Mouse (Mus musculus) CD8-positive naive resting alpha-beta T cell, adult 2 months (primary cell): ENCODE results near the gene Gm6408.
"Not testable (repeated sequence)": the region's sequence is repeated elsewhere in the genome, so short reads cannot be mapped to it uniquely, and the experiment has no call there.

Experiments used
- DNase-seq, 2 experiments: peaks; one replicate each; pipeline ENCODE4 v3.0.0; 2022; ENCODE audit warnings: low read depth in 2 of 2, low spot score in 2 of 2

Gene Gm6408

DNA sequence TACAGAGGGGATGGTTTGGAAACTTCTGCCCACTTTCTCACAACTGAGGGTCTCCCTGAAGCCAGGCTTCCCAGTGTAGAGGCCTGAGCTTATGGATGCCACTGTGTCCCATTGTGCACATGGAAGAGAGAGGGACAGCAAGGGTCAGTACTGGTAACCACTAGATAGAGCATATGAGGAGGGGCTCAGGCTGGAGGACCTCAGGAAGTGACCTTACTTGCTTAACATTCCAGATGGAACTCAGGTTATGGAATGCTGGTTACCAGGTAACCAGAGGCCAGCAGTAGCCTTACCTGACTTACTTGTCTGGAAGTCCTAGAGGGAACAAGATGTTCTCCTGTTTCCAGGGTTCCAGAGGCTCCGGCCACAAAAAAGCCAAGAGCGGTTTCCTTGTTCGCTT is at the start of gene Gm6408:
Gm6408 (plus strand) TSS at position 301 of the 400 bp plus-strand sequence.
- DNase-seq, result not testable (repeated sequence)

DNA sequence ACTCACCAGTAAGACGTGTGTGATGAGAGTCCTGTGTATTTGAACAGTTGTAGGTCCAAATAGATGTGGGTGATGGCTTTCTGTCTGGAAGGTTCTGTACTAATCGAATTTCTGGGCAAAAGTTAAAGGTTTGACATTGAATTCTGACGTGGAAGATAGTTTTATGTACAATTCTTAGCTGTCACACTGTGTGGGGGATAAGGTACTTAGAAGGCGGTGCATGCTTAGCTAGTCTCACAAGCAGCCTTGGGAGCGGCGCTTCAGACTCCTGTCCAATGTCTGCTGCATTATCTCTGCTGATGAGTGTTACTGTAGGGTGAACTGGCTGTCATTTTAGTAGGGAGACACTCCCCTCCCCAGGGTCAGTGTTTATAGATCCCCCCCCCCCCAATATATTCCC is 49.3 kb upstream of the Gm6408 start:
- no peak for DNase-seq

DNA sequence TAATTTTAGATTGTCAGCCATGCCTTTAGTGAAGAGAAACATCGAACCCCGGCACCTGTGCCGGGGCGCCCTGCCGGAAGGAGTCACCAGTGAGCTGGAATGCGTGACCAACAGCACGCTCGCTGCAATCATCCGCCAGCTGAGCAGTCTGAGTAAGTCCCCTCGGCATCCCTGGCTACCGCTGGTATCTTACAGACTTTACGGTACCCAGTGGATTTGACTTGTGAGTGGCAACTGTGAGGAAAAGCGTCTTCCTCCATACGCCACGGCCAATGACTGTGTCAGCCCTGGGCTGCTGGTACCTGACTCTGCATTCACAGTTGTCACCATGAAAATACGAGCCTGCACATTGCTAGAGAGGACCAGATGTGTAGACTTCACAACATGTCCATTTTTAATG is 46.4 kb upstream of the Gm6408 start:
- DNase-seq, result no peak

DNA sequence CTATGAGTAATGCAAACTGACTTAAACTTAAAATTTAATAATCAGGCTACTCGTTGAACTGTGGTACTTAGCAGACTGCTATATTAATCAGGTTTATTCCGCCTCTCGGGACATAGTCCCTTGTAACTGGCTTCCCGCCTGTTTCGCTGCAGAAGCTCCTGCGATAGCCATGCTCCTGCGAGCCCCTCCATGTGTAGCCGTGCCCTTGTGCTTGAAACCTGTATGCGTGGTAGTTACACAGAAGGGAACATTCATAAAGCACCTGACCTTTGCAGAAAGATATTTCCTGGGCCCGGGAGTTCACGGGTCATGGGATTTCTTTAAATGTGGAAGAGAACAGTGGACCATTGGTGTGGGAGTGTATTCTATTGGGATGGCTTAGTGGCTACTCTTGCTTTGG is 45.0 kb upstream of the Gm6408 start:
- no peak for DNase-seq

DNA sequence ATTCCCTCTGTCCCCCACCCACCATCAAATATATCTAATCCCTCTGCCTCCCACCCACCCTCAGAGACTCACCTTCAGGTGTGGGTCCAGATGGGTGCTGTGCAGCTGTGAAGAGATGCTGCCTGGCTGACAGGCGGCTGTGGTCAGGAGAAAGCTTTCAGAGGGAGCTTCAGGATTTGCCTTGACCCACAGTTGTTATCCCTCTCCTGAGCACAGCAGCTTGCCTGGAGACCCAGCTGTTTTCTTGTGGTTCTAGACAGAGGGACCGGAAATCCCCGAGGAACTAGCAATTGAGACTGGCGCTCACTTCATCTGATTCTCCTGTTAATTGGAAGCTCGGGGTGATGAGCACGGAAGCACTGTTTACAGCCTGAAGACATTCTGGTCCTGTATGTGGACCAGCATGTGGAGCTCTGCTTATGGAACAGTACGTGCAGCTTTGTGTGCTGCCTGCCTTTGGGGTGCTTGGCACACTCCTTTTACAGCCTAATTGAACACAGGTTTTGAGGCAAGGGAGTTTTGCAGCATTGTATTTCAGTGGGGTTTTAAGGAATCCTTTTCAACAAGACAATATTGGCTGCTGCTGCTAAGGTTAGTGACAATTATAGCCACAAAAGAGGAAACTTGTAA is 42.5 kb upstream of the Gm6408 start:
- no peak for DNase-seq

DNA sequence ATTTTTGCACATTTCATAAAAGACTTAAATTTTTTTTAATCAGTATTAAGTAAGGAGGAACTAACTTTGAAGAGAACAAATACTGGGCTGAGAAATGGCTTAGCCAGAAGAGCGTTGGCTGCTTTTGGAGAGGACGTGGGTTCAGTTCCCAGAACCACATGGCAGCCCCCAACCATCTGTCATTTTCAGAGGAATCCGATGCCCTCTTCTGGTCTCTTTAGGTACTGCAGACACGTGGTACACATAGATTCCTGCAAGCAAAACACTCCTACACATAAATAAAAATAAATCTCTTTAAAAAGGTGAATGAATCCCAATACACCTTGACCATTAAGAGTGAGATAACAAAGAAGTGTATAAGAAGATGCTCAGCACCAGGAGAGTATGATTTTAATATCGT is 41.5 kb upstream of the Gm6408 start:
- no peak for DNase-seq

DNA sequence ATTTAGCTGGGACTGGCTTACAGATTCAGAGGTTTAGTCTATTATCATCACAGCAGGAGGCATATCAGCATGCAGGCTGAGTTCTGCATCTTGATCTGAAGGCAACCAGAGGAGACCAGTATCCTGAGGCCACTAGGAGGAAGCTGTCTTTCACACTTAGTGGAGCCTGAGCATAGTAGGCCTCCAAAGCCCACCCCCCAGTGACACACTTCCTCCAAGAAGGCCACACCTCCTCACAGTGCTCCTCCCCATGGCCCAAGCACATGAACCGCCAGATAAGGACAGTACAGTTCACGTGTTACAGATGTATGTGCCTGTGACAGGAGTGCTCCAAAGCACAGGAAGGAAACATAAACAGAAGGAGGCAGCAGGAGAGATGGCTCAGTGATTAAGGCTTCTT is 39.0 kb upstream of the Gm6408 start:
- DNase-seq, result no peak

DNA sequence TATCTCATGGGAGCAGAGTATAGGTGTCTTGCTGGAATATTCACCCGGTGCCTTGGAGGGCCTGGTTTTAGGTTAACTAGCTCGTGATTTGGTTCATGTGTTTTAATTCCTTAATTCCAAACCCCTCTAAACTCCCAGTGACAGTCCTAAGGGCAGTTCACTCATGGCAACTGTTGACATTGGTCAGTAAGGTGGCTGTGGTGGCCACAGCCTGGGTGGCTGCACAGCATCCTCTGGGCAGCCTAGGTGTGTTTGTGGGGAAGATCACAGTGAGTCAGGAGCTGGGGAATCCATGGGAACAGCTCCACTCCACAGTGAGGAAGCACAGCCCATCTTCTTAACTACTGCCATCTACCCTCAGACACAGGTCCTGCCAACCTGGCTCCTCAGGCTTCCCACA is 35.1 kb upstream of the Gm6408 start:
- no peak for DNase-seq

DNA sequence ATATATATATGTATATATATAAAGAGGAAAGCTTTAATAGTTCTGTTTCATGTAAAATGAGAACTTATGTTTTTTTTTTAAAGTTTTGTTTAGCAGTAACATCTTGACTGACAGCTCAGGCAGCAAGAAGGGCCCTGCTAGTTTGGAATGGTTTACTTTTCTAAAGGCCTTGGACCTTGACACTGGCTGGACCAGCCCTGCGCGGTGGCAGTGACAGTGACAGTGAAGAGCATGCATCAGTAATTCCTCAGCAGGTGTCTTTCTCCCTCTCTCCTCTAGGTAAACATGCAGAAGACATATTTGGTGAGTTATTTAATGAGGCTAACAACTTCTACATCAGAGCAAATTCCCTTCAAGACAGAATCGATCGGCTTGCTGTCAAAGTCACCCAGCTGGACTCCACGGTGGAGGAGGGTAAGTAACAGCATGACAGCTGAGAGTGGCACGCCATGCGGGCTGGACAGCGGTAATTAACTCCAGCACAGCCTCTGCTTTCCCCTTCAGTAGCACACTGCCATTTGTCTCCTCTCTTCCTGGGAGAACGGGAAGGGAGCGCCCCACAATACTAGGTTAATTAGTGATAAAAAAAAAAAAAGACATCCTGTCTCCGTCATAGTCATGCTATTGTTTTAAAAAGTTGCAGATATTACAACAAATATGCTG is 30.0 kb upstream of the Gm6408 start:
- DNase-seq, result no peak

DNA sequence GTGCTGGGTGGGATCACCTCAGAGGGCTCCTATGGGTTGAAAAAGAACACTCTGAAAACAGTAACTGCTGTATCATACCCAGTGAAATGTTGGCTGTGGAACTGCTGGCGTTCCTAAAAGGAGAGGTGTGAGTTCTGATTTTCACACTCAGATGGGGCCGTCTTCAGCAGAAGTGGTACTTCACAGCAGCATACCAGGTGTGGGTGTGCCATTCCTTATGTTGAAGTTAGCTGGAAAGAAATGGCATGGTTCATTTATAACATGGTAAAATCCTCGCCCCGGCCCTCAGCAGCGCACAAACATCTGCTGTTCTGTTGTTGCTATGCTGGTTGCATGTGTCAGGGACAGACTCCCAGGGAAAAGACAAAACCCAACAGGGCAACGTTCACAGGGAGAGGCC is 28.2 kb upstream of the Gm6408 start:
- no peak for DNase-seq

DNA sequence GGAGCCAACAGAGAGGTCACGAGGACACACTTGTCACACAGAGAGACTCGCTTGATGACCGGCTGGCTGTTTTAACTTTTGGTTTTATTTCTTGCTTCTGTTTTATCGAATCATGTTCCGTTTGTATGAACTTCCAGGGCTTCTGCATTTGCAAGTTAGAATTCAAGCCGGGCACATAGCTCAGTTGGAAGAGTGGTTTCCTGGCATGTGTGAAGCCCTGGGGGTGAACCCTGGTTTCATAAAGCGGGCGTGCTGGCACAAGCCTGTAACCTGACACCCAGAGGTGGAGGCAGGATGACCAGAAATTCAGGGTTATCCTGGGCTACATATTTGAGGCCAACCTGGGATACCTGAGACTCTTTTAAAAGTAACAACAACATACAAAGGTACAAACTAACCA is 20.2 kb upstream of the Gm6408 start:
- DNase-seq, result no peak

DNA sequence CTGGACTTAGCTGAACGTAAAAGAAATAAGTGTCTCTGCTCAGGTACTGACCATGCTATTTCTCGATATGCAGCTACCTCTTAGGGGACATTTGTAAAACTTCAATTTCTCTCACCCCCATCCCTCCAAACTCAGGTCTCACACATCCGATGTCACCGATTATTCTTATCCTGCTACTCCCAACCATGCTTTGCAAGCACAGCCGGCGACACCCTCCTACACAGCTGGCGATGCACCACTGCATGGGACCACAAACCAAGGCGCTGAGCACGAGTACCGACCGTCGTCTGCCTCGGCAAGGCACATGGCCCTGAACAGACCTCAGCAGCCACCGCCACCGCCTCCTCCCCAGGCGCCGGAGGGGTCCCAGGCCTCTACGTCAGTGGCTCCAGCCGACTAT is 15.1 kb upstream of the Gm6408 start:
- no peak for DNase-seq

DNA sequence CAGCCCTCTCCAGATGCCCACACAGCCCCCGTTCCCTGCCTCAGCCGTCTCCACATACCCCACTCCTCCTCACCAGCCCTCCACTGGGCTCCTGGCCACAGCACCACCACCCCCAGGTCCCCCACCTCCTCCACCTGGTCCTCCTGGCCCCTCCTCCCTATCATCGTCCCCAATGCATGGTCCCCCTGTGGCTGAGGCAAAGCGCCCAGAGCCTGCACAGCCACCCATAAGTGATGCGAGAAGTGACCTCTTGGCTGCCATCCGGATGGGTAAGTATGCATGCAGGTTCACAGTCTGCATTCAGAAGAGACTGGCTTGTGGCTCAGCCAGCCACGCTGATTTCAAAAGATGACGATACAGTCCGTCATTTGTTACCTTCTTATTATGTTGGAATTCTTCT is 13.5 kb upstream of the Gm6408 start:
- DNase-seq, result no peak

DNA sequence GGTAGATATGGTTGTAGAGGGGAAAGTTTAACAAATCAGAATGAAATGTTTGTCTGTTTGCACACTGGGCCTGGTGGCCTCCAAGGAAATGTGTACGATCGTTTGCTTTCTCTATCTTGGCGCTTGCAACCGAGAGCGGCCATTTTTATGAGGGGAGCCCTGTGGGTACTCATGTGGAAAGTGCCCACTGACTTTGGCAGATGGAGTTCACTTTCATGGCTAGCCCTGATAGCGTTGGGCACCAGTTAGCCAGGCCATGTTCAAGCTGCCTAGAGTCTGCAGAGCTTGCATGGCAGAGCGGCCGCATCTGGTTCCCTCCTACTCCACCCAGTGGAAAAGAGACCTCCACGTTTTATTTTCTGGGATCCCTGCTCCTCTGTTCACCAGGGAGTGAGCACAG is 10.9 kb upstream of the Gm6408 start:
- no peak for DNase-seq

DNA sequence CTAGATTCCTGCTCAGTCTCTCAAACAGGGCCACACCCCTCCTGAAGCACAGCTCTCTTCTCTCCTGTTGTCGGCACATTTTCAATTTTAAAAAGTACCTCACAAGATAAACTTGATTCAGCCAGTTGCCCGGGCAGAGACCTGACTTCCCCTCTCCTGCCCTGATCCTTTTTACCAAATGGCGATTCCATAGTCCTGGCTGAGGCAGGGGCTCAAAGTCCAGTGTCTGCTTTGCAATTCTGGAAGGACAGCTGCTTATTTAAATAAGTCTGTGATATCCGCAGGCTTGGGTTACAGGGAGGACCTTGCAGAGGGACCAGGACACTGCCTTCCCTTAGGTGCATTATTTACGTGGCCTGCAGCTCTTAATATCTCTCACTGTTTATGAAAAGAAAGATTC is 10.5 kb upstream of the Gm6408 start:
- no peak for DNase-seq

DNA sequence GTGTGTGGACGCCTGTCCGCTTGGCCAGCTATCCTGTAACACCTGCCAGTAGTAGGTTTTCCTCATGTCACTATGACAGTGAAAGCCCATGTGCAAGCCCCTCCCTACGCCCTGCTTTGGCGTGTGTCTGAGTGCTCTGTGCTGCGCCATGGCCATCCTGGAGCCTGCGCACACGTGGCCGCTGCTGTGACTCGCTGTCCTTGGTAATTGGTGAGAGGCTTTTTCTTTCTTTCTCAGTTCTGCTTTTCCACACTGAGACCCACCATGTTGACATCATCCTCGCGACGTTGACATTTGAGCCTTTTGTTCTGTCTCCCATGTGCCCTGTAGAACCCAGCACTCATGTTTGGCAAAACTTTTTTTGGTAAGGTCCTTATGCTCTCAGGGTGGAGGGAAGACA is 9.9 kb upstream of the Gm6408 start:
- DNase-seq, result no peak

DNA sequence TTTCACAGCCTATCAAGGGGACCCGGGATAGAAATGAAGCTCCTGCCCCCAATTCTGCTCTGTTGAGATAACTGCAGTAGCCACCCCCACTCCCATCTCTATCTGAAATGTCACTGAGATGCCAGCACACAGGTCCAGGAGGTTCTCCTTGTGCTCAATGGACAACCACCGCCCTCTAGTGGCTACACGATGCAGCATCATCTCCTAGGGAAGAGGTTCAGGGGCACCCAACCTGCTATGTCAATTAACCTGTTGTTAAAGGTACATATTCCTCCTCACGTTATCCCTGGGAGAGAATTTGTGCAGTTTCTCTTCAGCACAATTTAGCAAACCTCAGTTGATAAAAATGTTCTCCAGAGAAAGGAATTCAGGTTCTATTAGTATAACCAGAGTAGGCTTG is 2.2 kb upstream of the Gm6408 start:
- DNase-seq, result not testable (repeated sequence)

DNA sequence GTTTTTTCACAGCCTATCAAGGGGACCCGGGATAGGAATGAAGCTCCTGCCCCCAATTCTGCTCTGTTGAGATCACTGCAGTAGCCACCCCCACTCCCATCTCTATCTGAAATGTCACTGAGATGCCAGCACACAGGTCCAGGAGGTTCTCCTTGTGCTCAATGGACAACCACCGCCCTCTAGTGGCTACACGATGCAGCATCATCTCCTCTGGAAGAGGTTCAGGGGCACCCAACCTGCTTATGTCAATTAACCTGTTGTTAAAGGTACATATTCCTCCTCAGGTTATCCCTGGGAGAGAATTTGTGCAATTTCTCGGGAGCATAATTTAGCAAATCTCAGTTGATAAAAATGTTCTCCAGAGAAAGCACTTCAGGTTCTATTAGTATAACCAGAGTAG is 7.2 kb downstream of the Gm6408 start:
- not testable (repeated sequence) for DNase-seq

DNA sequence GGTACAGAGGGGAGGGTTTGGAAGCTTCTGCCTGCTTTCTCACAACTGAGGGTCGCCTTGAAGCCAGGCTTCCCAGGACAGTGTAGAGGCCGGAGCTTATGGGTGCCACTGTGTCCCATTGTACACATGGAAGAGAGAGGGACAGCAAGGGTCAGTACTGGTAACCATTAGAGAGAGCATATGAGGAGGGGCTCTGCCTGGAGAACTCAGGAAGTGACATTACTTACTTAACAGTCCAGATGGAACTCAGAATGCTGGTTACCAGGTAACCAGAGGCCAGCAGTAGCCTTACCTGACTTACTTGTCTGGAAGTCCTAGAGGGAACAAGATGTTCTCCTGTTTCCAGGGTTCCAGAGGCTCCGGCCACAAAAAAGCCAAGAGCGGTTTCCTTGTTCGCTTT is 9.3 kb downstream of the Gm6408 start, which contains the start of gene Gm6370:
Gm6370 (plus strand) TSS at position 301 of the 400 bp plus-strand sequence.
- DNase-seq, result not testable (repeated sequence)

DNA sequence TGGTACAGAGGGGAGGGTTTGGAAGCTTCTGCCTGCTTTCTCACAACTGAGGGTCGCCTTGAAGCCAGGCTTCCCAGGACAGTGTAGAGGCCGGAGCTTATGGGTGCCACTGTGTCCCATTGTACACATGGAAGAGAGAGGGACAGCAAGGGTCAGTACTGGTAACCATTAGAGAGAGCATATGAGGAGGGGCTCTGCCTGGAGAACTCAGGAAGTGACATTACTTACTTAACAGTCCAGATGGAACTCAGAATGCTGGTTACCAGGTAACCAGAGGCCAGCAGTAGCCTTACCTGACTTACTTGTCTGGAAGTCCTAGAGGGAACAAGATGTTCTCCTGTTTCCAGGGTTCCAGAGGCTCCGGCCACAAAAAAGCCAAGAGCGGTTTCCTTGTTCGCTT is 20.3 kb downstream of the Gm6408 start, which contains the start of gene 4930449I24Rik:
4930449I24Rik (plus strand) TSS at position 301 of the 400 bp plus-strand sequence.
- not testable (repeated sequence) for DNase-seq

DNA sequence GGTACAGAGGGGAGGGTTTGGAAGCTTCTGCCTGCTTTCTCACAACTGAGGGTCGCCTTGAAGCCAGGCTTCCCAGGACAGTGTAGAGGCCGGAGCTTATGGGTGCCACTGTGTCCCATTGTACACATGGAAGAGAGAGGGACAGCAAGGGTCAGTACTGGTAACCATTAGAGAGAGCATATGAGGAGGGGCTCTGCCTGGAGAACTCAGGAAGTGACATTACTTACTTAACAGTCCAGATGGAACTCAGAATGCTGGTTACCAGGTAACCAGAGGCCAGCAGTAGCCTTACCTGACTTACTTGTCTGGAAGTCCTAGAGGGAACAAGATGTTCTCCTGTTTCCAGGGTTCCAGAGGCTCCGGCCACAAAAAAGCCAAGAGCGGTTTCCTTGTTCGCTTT is 32.1 kb downstream of the Gm6408 start, which contains the start of gene Gm3402:
Gm3402 (plus strand) TSS at position 301 of the 400 bp plus-strand sequence.
- not testable (repeated sequence) for DNase-seq

DNA sequence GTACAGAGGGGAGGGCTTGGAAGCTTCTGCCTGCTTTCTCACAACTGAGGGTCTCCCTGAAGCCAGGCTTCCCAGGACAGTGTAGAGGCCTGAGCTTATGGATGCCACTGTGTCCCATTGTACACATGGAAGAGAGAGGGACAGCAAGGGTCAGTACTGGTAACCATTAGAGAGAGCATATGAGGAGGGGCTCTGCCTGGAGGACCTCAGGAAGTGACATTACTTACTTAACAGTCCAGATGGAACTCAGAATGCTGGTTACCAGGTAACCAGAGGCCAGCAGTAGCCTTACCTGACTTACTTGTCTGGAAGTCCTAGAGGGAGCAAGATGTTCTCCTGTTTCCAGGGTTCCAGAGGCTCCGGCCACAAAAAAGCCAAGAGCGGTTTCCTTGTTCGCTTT is 43.7 kb downstream of the Gm6408 start, which contains the start of gene Gm3404:
Gm3404 (plus strand) TSS at position 301 of the 400 bp plus-strand sequence.
- DNase-seq, result not testable (repeated sequence)
